In the genomic region with DNA sequence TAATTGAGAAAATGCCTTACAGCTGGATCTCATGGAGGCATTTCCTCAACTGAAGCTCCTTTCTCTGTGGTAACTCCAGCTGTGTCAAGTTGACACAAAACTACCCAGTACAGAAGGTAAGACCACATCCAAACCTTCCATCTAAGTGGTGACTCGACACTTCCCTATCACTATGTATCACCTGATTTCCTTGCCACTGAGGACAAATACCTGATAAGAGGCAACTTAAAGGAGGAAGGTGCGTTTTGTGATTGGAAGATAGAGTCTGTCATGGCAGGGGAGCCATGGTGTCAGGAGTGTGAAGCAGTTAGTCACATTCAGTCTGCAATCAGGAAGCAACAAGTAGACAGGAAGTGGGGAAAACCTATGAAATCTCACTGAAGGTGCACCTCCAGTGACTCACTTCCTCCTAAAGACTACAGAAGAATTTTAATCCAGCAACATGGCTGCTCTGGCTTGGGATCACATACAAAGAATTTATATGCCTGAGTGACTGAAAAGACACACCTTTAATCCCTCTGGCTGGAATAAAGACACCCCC, we compare ENCODE assay signal across 17 mouse cellular contexts.
"Had no signal": no experiment of that assay in that cellular context is flagged by ENCODE, and none has a peak within 500 bp of the region (broad histone marks: within the 10 kb centered on the region; RNA-seq: fewer than 3 reads in every experiment).

No protein-coding gene starts in this region.

- ATAC-seq: liver, postnatal 0 days; midbrain, embryonic 13.5 days; midbrain, embryonic 15.5 days had no signal

- H3K27me3 ChIP-seq: midbrain, embryonic 15.5 days; stomach, embryonic 15.5 days had no signal

- H3K4me3 ChIP-seq: liver, embryonic 13.5 days; liver, embryonic 15.5 days; megakaryocyte, embryonic 14.5 days; midbrain, embryonic 13.5 days; midbrain, embryonic 15.5 days; neural tube, embryonic 12.5 days; stomach, embryonic 15.5 days had no signal

- H3K9me3 ChIP-seq: liver, embryonic 13.5 days; liver, embryonic 15.5 days; midbrain, embryonic 15.5 days; stomach, embryonic 15.5 days had no signal

- H3K36me3 ChIP-seq: liver, embryonic 13.5 days; liver, embryonic 15.5 days; midbrain, embryonic 13.5 days; midbrain, embryonic 15.5 days; neural tube, embryonic 12.5 days; stomach, embryonic 15.5 days had no signal

- H3K27ac ChIP-seq: liver, embryonic 13.5 days; liver, embryonic 15.5 days; macrophage; midbrain, embryonic 13.5 days; midbrain, embryonic 15.5 days; neural tube, embryonic 12.5 days; stomach, embryonic 15.5 days; stomach, postnatal 0 days had no signal

- H3K4me1 ChIP-seq: liver, embryonic 13.5 days; liver, embryonic 15.5 days; megakaryocyte, embryonic 14.5 days; stomach, embryonic 15.5 days had no signal

- H3K9ac ChIP-seq: liver, embryonic 13.5 days; liver, embryonic 15.5 days; liver, postnatal 0 days; lung, embryonic 14.5 days; midbrain, embryonic 13.5 days; midbrain, embryonic 15.5 days; neural tube, embryonic 12.5 days; stomach, embryonic 15.5 days had no signal

- H3K4me2 ChIP-seq: liver, embryonic 13.5 days; liver, embryonic 15.5 days; lung, embryonic 14.5 days; midbrain, embryonic 11.5 days; midbrain, embryonic 13.5 days; midbrain, embryonic 15.5 days; neural tube, embryonic 12.5 days; stomach, embryonic 15.5 days had no signal

- DNase-seq: liver, embryonic 13.5 days; liver, postnatal 0 days; lung, embryonic 14.5 days; lung, postnatal 10 days; right cerebral cortex, postnatal 14 days; thymus, adult 2 months; thymus, postnatal 14 days; thymus, postnatal 36 days had no signal
